Mouse (Mus musculus) ES-E14 (cell line): ENCODE measurements around the gene Bach1.

Experiments used
- CHD2 ChIP-seq: IDR thresholded peaks from 2 replicates; pipeline ENCODE4 v1.6.1; 2014; ENCODE audit warnings: mild to moderate bottlenecking, low read depth, low read length, inconsistent platforms
- MAFK ChIP-seq: IDR thresholded peaks from 2 replicates; pipeline ENCODE4 v1.6.1; 2014; ENCODE audit warnings: mild to moderate bottlenecking, low read depth, low read length, inconsistent platforms; ENCODE audit not compliant: insufficient read depth

DNA sequence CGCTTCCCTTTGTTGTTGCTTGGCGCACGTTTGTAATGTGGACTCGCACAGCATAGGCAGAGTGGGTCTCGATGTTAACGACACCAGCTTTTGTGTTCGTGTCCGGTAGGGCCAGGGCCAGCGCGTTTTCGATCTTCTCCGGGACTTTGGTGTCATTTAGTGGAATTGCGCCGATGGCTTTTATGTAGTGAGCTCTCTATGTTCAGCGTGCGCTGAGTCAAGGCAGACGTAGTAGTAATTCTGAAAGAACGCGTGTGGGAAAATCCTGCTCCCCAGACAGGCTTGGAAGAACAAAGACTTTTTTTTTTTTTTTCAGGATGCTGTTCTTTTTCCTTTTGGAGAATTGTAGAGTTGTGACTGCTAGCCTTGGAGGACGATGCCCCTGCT is 554 bp downstream of the Bach1 start:
- TF ChIP-seq CHD2 (no peak), MAFK (no peak)
